Mouse (Mus musculus): ENCODE results near the gene Lbhd2. TPM values are rescaled to one million over a fixed set of nuclear protein-coding genes. Genes with fewer than 3 reads are reported as not detected.
A peak's percentile ranks its signal among the peaks of the same experiment; 100 is the strongest.

Gene Lbhd2
- total RNA-seq, 1 experiment: 0.36 TPM

GRCm38 (mm10) chr12:111367065-111367464, 39.5 kb upstream of the Lbhd2 start:
- DNase-seq (ENCODE audit: low read depth, low spot score): no peak
- H3K9ac ChIP-seq (ENCODE audit: insufficient read depth, low read depth, low read length, poor library complexity, severe bottlenecking): no peak overlapping the region
- H3K9me3 ChIP-seq (ENCODE audit: control insufficient read depth, insufficient read depth, low read depth, low read length): no peaks in the 10 kb centered on the region
- no peak overlapping the region for H3K4me3 ChIP-seq (ENCODE audit: insufficient read depth in 1 of 2, low read depth in 1 of 2, low read length in 2 of 2, poor library complexity in 1 of 2, severe bottlenecking in 1 of 2)
- in situ Hi-C loops (cut with MboI; ENCODE audit: low sequenced_read_pairs in 2 of 2, unreplicated experiment in 2 of 2): no loop called here
- H3K4me1 ChIP-seq (ENCODE audit: control insufficient read depth in 2 of 2, insufficient read depth in 2 of 2, low read length in 2 of 2, poor library complexity in 1 of 2): peaks cover 2 to 26% of the 10 kb centered on the region in 2 experiments
- no peak overlapping the region for H3K27ac ChIP-seq (ENCODE audit: insufficient read depth, low read depth, low read length, poor library complexity, severe bottlenecking)
- no peaks in the 10 kb centered on the region for H3K36me3 ChIP-seq (ENCODE audit: control insufficient read depth, insufficient read depth, low read length, poor library complexity, severe bottlenecking)
- TF ChIP-seq ZNF384 (IDR thresholded peaks at IDR 0.05; ENCODE audit: low read depth, low read length): no peak
- TF ChIP-seq CHD2 (IDR thresholded peaks at IDR 0.05; ENCODE audit: low read depth, low read length): no peak
- no peak for TF ChIP-seq MAFK (IDR thresholded peaks at IDR 0.05; ENCODE audit: insufficient read depth, low read depth, low read length)
- no peak for TF ChIP-seq HCFC1 (IDR thresholded peaks at IDR 0.05; ENCODE audit: borderline replicate concordance, insufficient read depth, low read length)
- no peak for TF ChIP-seq ZC3H11A (IDR thresholded peaks at IDR 0.05; ENCODE audit: borderline replicate concordance, low read depth, low read length)

DNA sequence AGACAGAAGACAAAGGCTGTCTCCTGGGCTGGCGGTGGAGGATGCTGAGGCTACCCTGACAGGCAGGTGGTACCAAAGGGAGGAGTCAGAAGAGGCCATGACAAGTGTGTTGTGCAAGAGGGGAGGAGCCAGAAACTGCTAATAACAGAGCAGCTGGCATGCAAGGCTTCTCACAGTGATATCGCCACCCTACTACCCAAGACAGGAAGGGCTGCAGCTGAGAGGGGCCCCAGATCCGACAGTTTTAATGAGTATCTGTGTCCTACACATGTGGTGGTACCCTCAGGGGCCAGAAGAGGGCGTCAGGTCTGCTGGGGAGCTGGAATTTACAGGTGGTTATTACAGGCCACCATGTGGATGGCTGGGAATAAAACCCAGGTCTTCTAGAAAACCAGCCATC, 36.4 kb upstream of the Lbhd2 start:
- Histone ChIP-seq H3K4me1 (ENCODE audit: control insufficient read depth in 2 of 2, insufficient read depth in 2 of 2, low read length in 2 of 2, poor library complexity in 1 of 2) (peaks cover 3 to 23% of the 10 kb centered on the region in 2 experiments), H3K27ac (ENCODE audit: insufficient read depth, low read depth, low read length, poor library complexity, severe bottlenecking) (no peak overlapping the region), H3K36me3 (ENCODE audit: control insufficient read depth, insufficient read depth, low read length, poor library complexity, severe bottlenecking) (no peaks in the 10 kb centered on the region), H3K4me3 (ENCODE audit: insufficient read depth in 1 of 2, low read depth in 1 of 2, low read length in 2 of 2, poor library complexity in 1 of 2, severe bottlenecking in 1 of 2) (no peak overlapping the region), H3K9me3 (ENCODE audit: control insufficient read depth, insufficient read depth, low read depth, low read length) (no peaks in the 10 kb centered on the region), H3K9ac (ENCODE audit: insufficient read depth, low read depth, low read length, poor library complexity, severe bottlenecking) (no peak overlapping the region)
- TF ChIP-seq ZNF384 (IDR thresholded peaks at IDR 0.05; ENCODE audit: low read depth, low read length): no peak
- TF ChIP-seq CHD2 (IDR thresholded peaks at IDR 0.05; ENCODE audit: low read depth, low read length): no peak
- TF ChIP-seq ZC3H11A (IDR thresholded peaks at IDR 0.05; ENCODE audit: borderline replicate concordance, low read depth, low read length): no peak
- no peak for TF ChIP-seq HCFC1 (IDR thresholded peaks at IDR 0.05; ENCODE audit: borderline replicate concordance, insufficient read depth, low read length)
- TF ChIP-seq MAFK (IDR thresholded peaks at IDR 0.05; ENCODE audit: insufficient read depth, low read depth, low read length): no peak
- in situ Hi-C loops (cut with MboI; ENCODE audit: low sequenced_read_pairs in 2 of 2, unreplicated experiment in 2 of 2): no loop called here
- DNase-seq (ENCODE audit: low read depth, low spot score): peak; percentile 63

DNA sequence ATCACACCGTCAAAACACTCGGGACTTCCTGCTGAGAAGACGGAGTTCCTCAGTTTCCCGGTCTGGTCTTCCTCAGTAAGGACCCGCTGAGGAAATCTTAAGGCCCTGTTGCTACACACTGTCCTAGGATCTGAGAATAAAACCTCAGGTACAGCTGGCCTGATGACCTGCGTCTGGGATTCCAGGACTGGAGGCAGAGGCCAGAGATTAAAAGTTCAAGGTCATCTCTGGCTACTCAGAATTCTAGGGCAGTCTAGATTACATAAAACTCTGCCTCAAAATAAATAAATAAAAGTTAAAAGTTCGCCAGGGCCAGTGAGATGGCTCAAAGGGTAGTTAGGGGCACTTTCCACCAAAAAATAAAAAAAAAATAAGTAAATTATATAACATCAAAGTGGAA, 34.7 kb upstream of the Lbhd2 start:
- H3K4me1 ChIP-seq (ENCODE audit: control insufficient read depth in 2 of 2, insufficient read depth in 2 of 2, low read length in 2 of 2, poor library complexity in 1 of 2): peaks cover 7 to 21% of the 10 kb centered on the region in 2 experiments
- H3K9me3 ChIP-seq (ENCODE audit: control insufficient read depth, insufficient read depth, low read depth, low read length): no peaks in the 10 kb centered on the region
- in situ Hi-C loops (cut with MboI; ENCODE audit: low sequenced_read_pairs in 2 of 2, unreplicated experiment in 2 of 2): no loop called here
- TF ChIP-seq ZC3H11A (IDR thresholded peaks at IDR 0.05; ENCODE audit: borderline replicate concordance, low read depth, low read length) (no peak), HCFC1 (IDR thresholded peaks at IDR 0.05; ENCODE audit: borderline replicate concordance, insufficient read depth, low read length) (no peak), MAFK (IDR thresholded peaks at IDR 0.05; ENCODE audit: insufficient read depth, low read depth, low read length) (no peak), ZNF384 (IDR thresholded peaks at IDR 0.05; ENCODE audit: low read depth, low read length) (no peak), CHD2 (IDR thresholded peaks at IDR 0.05; ENCODE audit: low read depth, low read length) (no peak)
- H3K9ac ChIP-seq (ENCODE audit: insufficient read depth, low read depth, low read length, poor library complexity, severe bottlenecking): no peak overlapping the region; the same call in 1 of the 2 replicates
- no peaks in the 10 kb centered on the region for H3K36me3 ChIP-seq (ENCODE audit: control insufficient read depth, insufficient read depth, low read length, poor library complexity, severe bottlenecking)
- no peak overlapping the region for H3K4me3 ChIP-seq (ENCODE audit: insufficient read depth in 1 of 2, low read depth in 1 of 2, low read length in 2 of 2, poor library complexity in 1 of 2, severe bottlenecking in 1 of 2)
- no peak for DNase-seq (ENCODE audit: low read depth, low spot score)
- H3K27ac ChIP-seq (ENCODE audit: insufficient read depth, low read depth, low read length, poor library complexity, severe bottlenecking): no peak overlapping the region

GRCm38 (mm10) chr12:111373411-111373810, 33.2 kb upstream of the Lbhd2 start:
- no peak for DNase-seq (ENCODE audit: low read depth, low spot score)
- Histone ChIP-seq H3K27ac (ENCODE audit: insufficient read depth, low read depth, low read length, poor library complexity, severe bottlenecking) (no peak overlapping the region), H3K9ac (ENCODE audit: insufficient read depth, low read depth, low read length, poor library complexity, severe bottlenecking) (no peak overlapping the region), H3K4me1 (ENCODE audit: control insufficient read depth in 2 of 2, insufficient read depth in 2 of 2, low read length in 2 of 2, poor library complexity in 1 of 2) (peaks cover 7 to 11% of the 10 kb centered on the region in 2 experiments), H3K4me3 (ENCODE audit: insufficient read depth in 1 of 2, low read depth in 1 of 2, low read length in 2 of 2, poor library complexity in 1 of 2, severe bottlenecking in 1 of 2) (no peak overlapping the region), H3K36me3 (ENCODE audit: control insufficient read depth, insufficient read depth, low read length, poor library complexity, severe bottlenecking) (no peaks in the 10 kb centered on the region), H3K9me3 (ENCODE audit: control insufficient read depth, insufficient read depth, low read depth, low read length) (no peaks in the 10 kb centered on the region)
- TF ChIP-seq ZC3H11A (IDR thresholded peaks at IDR 0.05; ENCODE audit: borderline replicate concordance, low read depth, low read length) (no peak), HCFC1 (IDR thresholded peaks at IDR 0.05; ENCODE audit: borderline replicate concordance, insufficient read depth, low read length) (no peak), ZNF384 (IDR thresholded peaks at IDR 0.05; ENCODE audit: low read depth, low read length) (no peak), CHD2 (IDR thresholded peaks at IDR 0.05; ENCODE audit: low read depth, low read length) (no peak), MAFK (IDR thresholded peaks at IDR 0.05; ENCODE audit: insufficient read depth, low read depth, low read length) (no peak)
- in situ Hi-C loops (cut with MboI; ENCODE audit: low sequenced_read_pairs in 2 of 2, unreplicated experiment in 2 of 2): no loop called here

DNA sequence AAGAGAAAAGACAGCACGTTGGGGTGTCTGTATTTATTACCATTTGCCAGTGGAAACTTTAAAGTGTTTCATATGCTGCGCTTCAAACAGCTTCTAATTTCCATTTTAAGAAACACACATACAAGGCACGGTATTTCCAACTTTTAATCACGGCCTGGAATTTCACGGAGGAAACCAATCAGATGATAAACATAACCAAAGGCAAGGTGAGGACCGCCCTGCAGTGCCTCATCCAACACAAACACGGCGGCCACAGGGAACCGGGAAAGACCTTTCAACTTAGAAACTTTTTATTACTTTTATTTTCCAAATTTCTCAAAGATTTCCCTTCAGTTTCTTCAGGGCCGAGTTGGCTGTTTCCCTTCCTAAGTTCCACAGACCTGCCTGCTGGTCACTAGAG, 31.9 kb upstream of the Lbhd2 start:
- no peak for TF ChIP-seq MAFK (IDR thresholded peaks at IDR 0.05; ENCODE audit: insufficient read depth, low read depth, low read length)
- TF ChIP-seq ZNF384 (IDR thresholded peaks at IDR 0.05; ENCODE audit: low read depth, low read length): no peak
- TF ChIP-seq CHD2 (IDR thresholded peaks at IDR 0.05; ENCODE audit: low read depth, low read length): no peak
- no peak for TF ChIP-seq HCFC1 (IDR thresholded peaks at IDR 0.05; ENCODE audit: borderline replicate concordance, insufficient read depth, low read length)
- no peak for TF ChIP-seq ZC3H11A (IDR thresholded peaks at IDR 0.05; ENCODE audit: borderline replicate concordance, low read depth, low read length)
- H3K9me3 ChIP-seq (ENCODE audit: control insufficient read depth, insufficient read depth, low read depth, low read length): no peaks in the 10 kb centered on the region
- no peaks in the 10 kb centered on the region for H3K36me3 ChIP-seq (ENCODE audit: control insufficient read depth, insufficient read depth, low read length, poor library complexity, severe bottlenecking)
- no peak overlapping the region for H3K27ac ChIP-seq (ENCODE audit: insufficient read depth, low read depth, low read length, poor library complexity, severe bottlenecking)
- in situ Hi-C loops (cut with MboI; ENCODE audit: low sequenced_read_pairs in 2 of 2, unreplicated experiment in 2 of 2): no loop called here
- DNase-seq (ENCODE audit: low read depth, low spot score): no peak
- no peak overlapping the region for H3K4me3 ChIP-seq (ENCODE audit: insufficient read depth in 1 of 2, low read depth in 1 of 2, low read length in 2 of 2, poor library complexity in 1 of 2, severe bottlenecking in 1 of 2)
- peaks cover 7 to 12% of the 10 kb centered on the region in 2 experiments for H3K4me1 ChIP-seq (ENCODE audit: control insufficient read depth in 2 of 2, insufficient read depth in 2 of 2, low read length in 2 of 2, poor library complexity in 1 of 2)
- no peak overlapping the region for H3K9ac ChIP-seq (ENCODE audit: insufficient read depth, low read depth, low read length, poor library complexity, severe bottlenecking)

Measured in ES-E14 (cell line).